Mouse (Mus musculus): ENCODE data around the gene Hnrnpul1. TPM values are rescaled to one million over a fixed set of nuclear protein-coding genes. Genes with fewer than 3 reads are reported as not detected.
A peak's percentile ranks its signal among the peaks of the same experiment; 100 is the strongest.

Hnrnpul1 gene
- polyA plus RNA-seq, 1 experiment from 2014 or later: 123 TPM

GRCm38 (mm10) chr7:25781321-25781936, 26.9 kb upstream of the Hnrnpul1 start:
- ChIA-PET POLR2A (interaction anchor here (0.7 to 1.1 kb wide), 3 partner anchors 11 to 25 kb away, joined by 3 to 6 read pairs (median 4); no protein-coding TSS in a partner anchor), CTCF (interaction anchor here (1.1 to 2.1 kb wide), 2 partner anchors 12 to 22 kb away, joined by 4 read pairs; no protein-coding TSS in a partner anchor)
- H3K27me3 ChIP-seq: no peaks in the 10 kb centered on the region
- ATAC-seq: peak; percentile 79
- DNase-seq (ENCODE audit: low read depth, low spot score): peak; percentile 79
- no peak for TF ChIP-seq CTCF (IDR thresholded peaks at IDR 0.05)
- in situ Hi-C loops (cut with MboI; ENCODE audit: low pct_unique_long_range_greater_than_20kb): no loop called here

DNA sequence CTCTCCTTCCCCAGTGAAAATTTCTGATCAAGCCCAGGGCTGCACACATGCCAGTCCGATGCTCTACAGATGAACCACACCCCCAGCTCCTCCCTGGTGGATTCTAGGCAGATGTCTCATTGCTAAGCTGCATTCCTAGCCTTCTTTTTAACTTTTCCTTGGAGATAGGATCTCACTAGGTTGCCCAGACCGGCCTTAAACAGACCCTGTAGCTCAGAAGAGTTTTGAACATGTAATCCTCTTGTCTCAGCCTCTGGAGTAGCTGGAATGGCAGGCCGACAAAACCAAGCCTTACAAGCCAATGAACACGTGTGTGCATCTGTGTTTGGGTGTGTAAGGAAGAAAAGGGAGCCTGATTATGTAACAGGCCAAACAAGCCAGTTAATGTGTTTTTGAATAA, 26.2 kb upstream of the Hnrnpul1 start:
- peak; percentile 36 for ATAC-seq
- TF ChIP-seq CTCF (IDR thresholded peaks at IDR 0.05): no peak
- in situ Hi-C loops (cut with MboI; ENCODE audit: low pct_unique_long_range_greater_than_20kb): no loop called here
- no peaks in the 10 kb centered on the region for H3K27me3 ChIP-seq
- CTCF ChIA-PET: interaction anchor here (2.1 kb wide), 1 partner anchor 12 kb away, joined by 4 read pairs; no protein-coding TSS in a partner anchor
- DNase-seq (ENCODE audit: low read depth, low spot score): no peak
- POLR2A ChIA-PET: interaction anchor here (1.1 kb wide), 2 partner anchors 11 to 19 kb away, joined by 3 to 4 read pairs; no protein-coding TSS in a partner anchor

DNA sequence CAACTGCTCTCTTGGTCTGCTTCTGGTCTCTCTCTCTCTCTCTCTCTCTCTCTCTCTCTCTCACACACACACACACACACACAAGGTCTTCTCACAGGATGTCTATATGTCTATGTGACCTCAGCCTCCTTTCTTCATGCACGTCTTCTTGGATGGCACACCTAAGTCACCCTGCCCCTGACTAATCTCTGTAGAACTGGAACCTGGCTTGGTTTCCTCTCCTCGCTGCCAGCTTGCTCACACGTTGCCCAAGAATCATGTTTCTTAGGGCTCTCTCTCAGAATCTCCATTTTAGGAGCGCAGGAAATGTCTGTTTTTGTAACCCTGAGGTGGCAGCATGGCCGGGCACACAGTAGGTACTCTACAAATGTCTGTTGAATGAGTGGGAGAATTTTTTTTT, 25.5 kb upstream of the Hnrnpul1 start:
- DNase-seq (ENCODE audit: low read depth, low spot score) (no peak), ATAC-seq (no peak)
- POLR2A ChIA-PET: interaction anchor here (1.1 kb wide), 2 partner anchors 10 to 18 kb away, joined by 3 to 4 read pairs; no protein-coding TSS in a partner anchor
- in situ Hi-C loops (cut with MboI; ENCODE audit: low pct_unique_long_range_greater_than_20kb): no loop called here
- no peak for TF ChIP-seq CTCF (IDR thresholded peaks at IDR 0.05)
- CTCF ChIA-PET: interaction anchor here (2.1 kb wide), 1 partner anchor 13 kb away, joined by 4 read pairs; no protein-coding TSS in a partner anchor
- no peaks in the 10 kb centered on the region for H3K27me3 ChIP-seq

DNA sequence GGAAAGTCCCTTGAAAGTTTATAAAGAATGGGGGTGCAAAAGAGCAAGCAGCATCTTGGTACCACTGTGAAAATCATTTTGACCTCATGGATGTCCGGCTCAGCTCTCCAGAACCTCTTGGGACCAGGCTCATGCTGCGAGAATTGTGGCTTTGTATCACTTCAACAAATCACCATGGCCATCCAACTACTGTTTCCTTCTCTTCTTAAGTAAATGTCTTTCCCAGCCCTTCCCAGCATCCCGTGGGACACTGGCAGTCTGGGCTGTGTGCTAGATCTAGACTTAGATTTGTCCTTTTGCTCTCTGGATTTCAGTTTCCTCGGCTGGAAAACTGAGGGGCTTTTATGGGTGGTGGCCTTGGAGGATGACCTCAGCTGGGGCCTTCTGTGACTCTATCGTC, 13.7 kb upstream of the Hnrnpul1 start:
- DNase-seq (ENCODE audit: low read depth, low spot score) (no peak), ATAC-seq (no peak)
- H3K27me3 ChIP-seq: no peaks in the 10 kb centered on the region
- no peak for TF ChIP-seq CTCF (IDR thresholded peaks at IDR 0.05)
- ChIA-PET POLR2A (no interaction called here), CTCF (interaction anchor here (1.2 to 1.6 kb wide), 4 partner anchors 22 to 43 kb away, joined by 3 to 6 read pairs (median 4); no protein-coding TSS in a partner anchor)
- in situ Hi-C loops (cut with MboI; ENCODE audit: low pct_unique_long_range_greater_than_20kb): no loop called here

- ATAC-seq: no peak
- no peak for TF ChIP-seq CTCF (IDR thresholded peaks at IDR 0.05)
- no peaks in the 10 kb centered on the region for H3K27me3 ChIP-seq
- ChIA-PET POLR2A (no interaction called here), CTCF (no interaction called here)
- in situ Hi-C loops (cut with MboI; ENCODE audit: low pct_unique_long_range_greater_than_20kb): no loop called here
- no peak for DNase-seq (ENCODE audit: low read depth, low spot score)
These were observed 11.6 kb upstream of the Hnrnpul1 start for GRCm38 (mm10) chr7:25766108-25766507.

DNA sequence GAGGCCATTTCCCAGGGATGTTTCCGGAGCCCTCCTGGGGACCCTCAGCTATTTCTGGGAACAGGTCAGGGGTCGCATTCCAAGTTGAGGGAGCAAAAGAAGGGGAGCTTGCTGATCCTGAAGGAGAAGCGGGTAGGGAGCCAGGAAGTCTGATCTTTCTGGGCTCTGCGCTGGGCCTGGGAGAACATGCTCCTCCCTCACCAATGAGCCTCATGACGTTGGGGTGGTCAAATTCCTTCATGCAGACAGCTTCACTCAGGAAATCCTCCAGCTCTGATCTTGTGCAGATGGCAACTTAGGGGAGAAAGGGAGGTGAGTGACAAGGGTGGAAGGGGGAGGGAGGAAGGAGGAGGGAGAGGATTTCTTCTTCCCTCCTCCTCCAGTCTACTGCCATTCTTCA, 9.7 kb upstream of the Hnrnpul1 start:
- TF ChIP-seq CTCF (IDR thresholded peaks at IDR 0.05): no peak
- POLR2A ChIA-PET: no interaction called here
- in situ Hi-C loops (cut with MboI; ENCODE audit: low pct_unique_long_range_greater_than_20kb): no loop called here
- ATAC-seq (no peak), DNase-seq (ENCODE audit: low read depth, low spot score) (no peak)
- CTCF ChIA-PET: interaction anchor here (1.4 kb wide), 1 partner anchor 9 kb away, joined by 3 read pairs; no protein-coding TSS in a partner anchor
- H3K27me3 ChIP-seq: no peaks in the 10 kb centered on the region

DNA sequence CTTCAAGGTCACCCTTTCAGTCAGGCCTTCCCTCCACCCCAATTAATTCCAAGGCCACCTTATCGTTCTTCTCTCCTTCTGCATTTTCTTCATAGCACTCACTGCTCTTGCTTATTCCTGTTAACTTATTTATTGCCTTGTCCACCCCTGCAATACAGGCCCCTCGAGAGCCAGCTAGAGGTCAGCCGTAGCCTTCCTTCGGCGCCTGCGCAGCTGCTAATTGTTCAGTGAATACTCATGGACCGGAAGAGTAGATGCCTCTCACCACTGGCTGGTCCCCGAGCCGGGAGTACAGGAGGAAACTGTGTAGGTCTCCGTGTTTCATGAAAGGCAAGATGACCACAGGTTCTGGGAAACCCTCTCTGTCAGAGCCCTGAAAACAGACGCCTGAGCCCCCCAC, 9.1 kb upstream of the Hnrnpul1 start:
- no peak for TF ChIP-seq CTCF (IDR thresholded peaks at IDR 0.05)
- DNase-seq (ENCODE audit: low read depth, low spot score) (no peak), ATAC-seq (no peak)
- POLR2A ChIA-PET: no interaction called here
- no peaks in the 10 kb centered on the region for H3K27me3 ChIP-seq
- in situ Hi-C loops (cut with MboI; ENCODE audit: low pct_unique_long_range_greater_than_20kb): no loop called here
- CTCF ChIA-PET: no interaction called here

DNA sequence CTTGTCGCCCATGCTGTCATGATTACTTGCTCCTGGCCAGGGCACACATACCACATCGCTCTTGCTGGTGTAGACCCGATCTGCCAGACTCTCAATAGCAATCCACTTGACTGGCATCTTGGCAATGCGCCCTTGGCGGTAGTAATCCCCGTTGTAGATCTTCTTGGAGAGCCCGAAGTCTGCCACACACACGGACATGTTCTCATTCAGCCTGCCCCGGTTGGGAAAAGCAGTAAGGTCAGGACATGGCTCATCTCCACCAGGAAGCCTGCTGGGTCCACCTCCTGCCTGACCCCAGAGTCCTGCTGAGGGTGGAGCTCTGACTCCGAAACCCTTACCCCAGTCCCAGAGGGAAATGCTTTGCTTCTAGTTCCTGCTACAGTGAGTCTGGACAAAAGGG, 6.8 kb upstream of the Hnrnpul1 start:
- in situ Hi-C loops (cut with MboI; ENCODE audit: low pct_unique_long_range_greater_than_20kb): no loop called here
- ATAC-seq (no peak), DNase-seq (ENCODE audit: low read depth, low spot score) (no peak)
- CTCF ChIA-PET: interaction anchor here (2.0 kb wide), 1 partner anchor 44 kb away, joined by 5 read pairs; no protein-coding TSS in a partner anchor
- no peaks in the 10 kb centered on the region for H3K27me3 ChIP-seq
- POLR2A ChIA-PET: interaction anchor here (1.4 kb wide), 1 partner anchor 19 kb away, joined by 3 read pairs; no protein-coding TSS in a partner anchor
- TF ChIP-seq CTCF (IDR thresholded peaks at IDR 0.05): no peak

DNA sequence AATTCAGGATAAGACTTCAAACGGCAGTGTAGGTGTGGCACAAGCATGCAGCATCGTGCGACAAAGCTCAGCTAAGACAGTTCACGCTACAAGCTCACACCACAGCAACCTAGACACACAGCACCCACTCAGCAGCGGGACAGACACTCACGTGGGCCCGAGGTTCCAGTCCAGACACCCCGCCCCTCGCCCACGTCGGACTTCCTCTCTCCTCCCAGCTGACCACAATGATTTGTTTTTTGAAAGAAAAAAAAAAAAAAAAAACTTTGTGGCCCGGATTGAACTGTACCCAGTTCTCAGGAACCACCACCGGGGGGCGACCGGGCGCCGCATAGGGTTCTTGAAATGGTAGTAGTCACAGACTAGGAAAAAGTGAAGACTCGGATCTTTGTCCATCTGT, 1.5 kb upstream of the Hnrnpul1 start:
- DNase-seq (ENCODE audit: low read depth, low spot score) (peak; percentile 61), ATAC-seq (peak; percentile 31)
- in situ Hi-C loops (cut with MboI; ENCODE audit: low pct_unique_long_range_greater_than_20kb): loop anchor here (5.0 kb wide), 1 partner anchor 36 kb away; no protein-coding TSS in a partner anchor
- ChIA-PET POLR2A (interaction anchor here (0.9 to 1.0 kb wide), 2 partner anchors 26 to 55 kb away, joined by 3 to 6 read pairs; no protein-coding TSS in a partner anchor), CTCF (interaction anchor here (0.6 to 3.2 kb wide), 3 partner anchors 28 to 49 kb away, joined by 3 to 22 read pairs (median 3); no protein-coding TSS in a partner anchor)
- H3K27me3 ChIP-seq: no peaks in the 10 kb centered on the region
- no peak for TF ChIP-seq CTCF (IDR thresholded peaks at IDR 0.05)

DNA sequence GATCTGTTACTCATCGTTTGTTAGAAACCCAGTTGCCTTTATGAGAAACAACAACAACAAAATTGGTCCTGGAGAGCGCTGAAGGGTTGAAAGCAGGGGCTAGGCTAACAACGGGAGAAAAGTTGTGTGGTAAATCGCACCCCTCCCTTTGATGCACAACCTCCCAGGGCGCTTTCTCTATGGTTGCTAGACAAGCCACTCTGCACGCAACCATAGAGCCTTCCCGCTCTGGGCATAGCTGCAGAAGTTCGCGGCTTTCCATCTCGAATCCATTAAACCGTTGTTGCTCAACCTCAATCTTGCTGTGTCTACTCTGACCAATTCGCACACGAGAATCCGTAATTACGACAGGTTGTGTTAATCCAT, 894 bp upstream of the Hnrnpul1 start:
- POLR2A ChIA-PET: interaction anchor here (0.9 to 1.0 kb wide), 2 partner anchors 26 to 56 kb away, joined by 3 to 6 read pairs; no protein-coding TSS in a partner anchor
- in situ Hi-C loops (cut with MboI; ENCODE audit: low pct_unique_long_range_greater_than_20kb): loop anchor here (5.0 kb wide), 1 partner anchor 37 kb away; no protein-coding TSS in a partner anchor
- CTCF ChIA-PET: interaction anchor here (0.6 to 3.2 kb wide), 3 partner anchors 28 to 50 kb away, joined by 3 to 22 read pairs (median 3); no protein-coding TSS in a partner anchor
- ATAC-seq (peak; percentile 54), DNase-seq (ENCODE audit: low read depth, low spot score) (no peak)
- TF ChIP-seq CTCF (IDR thresholded peaks at IDR 0.05): no peak
- H3K27me3 ChIP-seq: no peaks in the 10 kb centered on the region

- DNase-seq (ENCODE audit: low read depth, low spot score) (no peak), ATAC-seq (peak; percentile 3)
- TF ChIP-seq CTCF (IDR thresholded peaks at IDR 0.05): no peak
- no peaks in the 10 kb centered on the region for H3K27me3 ChIP-seq
- CTCF ChIA-PET: interaction anchor here (0.9 to 3.2 kb wide), 2 partner anchors 10 to 51 kb away, joined by 3 to 22 read pairs; no protein-coding TSS in a partner anchor
- in situ Hi-C loops (cut with MboI; ENCODE audit: low pct_unique_long_range_greater_than_20kb): no loop called here
- POLR2A ChIA-PET: interaction anchor here (0.6 to 1.2 kb wide), 3 partner anchors 19 to 103 kb away, joined by 3 to 5 read pairs (median 3); no protein-coding TSS in a partner anchor
These were observed 169 bp downstream of the Hnrnpul1 start for GRCm38 (mm10) chr7:25754439-25754737.
